Mouse (Mus musculus): ENCODE data around the gene Adad2.
A peak's percentile ranks its signal among the peaks of the same experiment; 100 is the strongest.

Gene Adad2

DNA sequence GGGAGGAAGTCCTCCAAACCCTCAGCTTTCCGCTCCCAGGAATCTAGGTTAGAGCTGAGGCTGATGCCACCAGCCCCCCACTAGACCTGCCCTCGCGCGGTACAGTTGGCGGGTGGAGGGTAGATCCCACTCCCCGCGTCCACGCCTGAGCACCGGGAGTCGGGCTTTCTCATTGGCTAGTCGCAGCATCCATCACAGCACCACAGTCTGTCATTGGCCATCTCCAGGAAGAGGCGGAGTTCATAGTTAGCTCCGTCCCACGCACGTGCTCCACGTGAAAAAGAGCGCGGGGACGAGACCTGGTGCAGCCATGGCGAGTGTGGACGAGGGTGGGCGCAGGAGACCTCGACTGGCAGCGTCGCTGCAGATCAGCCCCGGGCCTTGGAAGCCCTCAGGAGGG lies at the start of gene Adad2:
TSS of gene Adad2 (plus strand) at position 277 of the 400 bp plus-strand sequence.
- no peak for DNase-seq (ENCODE audit: low read depth, low spot score)

DNA sequence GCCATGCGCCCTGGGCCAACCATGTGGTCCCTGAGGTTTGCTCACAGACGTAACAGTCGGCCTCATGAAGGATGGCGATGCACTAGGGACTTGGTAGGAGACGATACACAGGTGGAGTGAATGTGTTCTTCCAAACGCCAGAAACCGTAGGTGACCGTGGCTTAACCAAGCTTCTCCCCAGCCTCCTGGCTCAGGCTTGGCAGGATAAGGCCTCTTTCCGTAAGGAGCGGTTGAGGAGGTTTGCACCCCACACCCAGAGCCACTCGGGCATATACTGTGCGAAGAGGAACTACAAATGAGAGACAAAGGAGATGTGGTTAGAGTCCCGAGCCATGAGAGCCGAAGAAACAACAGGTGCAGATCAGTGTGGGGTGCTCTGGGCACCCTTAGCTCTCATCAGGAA lies 48.7 kb upstream of the Adad2 start:
- DNase-seq (ENCODE audit: low read depth, low spot score): no peak

DNA sequence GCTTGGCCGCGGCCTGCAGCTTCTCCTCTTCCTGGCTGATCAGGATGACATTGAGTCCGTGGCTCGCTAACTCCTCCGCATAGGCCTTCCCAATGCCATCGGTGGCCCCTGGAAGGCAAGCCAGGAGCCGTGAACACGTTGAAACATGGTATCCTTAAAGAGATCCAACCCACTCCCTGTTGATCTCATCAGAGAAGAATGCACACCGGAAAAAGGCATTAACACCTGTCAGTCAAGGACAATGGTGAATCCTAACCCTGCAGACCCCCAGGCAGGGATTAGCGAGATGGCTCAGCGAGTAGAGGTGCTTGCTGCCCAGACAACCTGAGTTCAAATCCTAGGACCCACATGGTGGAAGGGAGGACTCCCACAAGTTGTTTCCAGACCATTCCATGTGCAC lies 46.2 kb upstream of the Adad2 start:
- no peak for DNase-seq (ENCODE audit: low read depth, low spot score)

DNA sequence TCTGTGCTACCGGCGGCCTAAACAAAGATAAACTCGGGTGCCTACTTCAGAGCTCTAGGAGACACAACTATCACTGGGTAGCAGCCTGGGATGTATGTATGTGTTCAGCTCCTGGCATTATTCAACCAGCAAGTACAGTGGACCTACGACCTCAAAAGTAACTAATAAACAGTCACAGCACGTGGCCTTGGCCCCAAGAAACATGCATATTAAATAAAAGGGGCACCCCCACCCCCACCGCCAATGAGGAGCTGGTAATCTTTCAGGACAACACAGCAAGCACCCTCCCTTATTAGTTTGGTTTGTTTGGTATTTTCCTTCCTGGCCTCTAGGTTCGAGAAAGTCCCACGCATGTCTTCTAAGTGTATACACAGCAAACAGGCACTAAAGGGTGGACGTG lies 44.3 kb upstream of the Adad2 start:
- no peak for DNase-seq (ENCODE audit: low read depth, low spot score)

DNA sequence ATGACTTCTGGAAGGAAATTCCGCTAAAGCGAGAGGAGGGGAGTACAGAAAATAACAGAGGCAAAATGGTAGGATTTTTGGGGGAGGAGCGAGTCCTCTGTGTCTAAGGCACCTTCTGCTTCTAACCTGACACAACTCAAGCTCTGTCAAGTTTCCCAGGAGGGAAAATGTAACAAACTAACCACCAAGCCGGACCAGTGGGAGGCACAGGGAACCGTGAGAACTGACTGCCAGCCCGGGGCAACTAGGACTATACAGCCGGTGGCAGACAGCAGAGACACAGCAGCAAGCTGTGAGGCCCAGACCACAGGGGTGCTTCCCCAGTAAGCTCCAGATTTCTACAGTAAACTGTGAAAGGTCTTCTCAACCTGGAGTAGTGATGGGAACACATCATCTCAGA lies 43.6 kb upstream of the Adad2 start:
- no peak for DNase-seq (ENCODE audit: low read depth, low spot score)

DNA sequence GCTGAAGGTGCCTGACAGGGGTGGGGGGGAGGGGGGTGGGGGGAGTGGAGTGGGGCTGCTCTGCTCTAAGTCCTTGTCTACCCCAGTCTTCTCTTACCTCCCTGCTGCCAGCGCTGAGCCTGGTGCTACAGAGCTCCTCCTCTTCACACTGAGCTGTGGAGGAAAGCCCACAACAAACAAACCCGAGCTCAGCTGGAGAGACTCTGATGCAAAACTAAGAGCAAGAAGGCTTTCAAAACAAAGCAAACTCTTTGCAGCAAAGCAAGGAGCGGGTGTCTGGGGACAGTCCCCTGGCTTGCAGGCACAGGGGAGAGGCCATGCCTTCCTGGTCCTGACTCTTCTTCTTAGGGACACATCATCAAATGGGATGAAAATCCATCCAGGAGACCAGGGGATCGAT lies 42.7 kb upstream of the Adad2 start:
- no peak for DNase-seq (ENCODE audit: low read depth, low spot score)

DNA sequence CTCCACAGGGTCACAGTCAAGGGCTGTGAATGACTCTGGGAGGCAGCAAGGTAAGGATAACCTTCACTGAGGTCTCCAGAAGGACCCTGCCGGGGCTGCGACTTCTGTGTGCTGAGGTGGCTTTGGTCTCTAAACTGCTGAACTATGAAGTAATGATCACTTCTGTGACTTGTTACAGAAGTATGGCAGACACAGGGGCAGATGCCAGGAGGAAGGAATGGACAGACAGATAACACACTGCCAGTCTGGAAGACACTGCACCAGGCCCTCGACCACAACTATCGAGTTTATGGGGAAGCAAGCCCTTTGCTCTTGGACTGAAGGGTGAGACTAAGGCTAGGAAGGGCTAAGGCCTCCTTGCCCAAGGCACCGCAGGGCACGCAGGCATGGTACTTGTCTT lies 41.4 kb upstream of the Adad2 start:
- no peak for DNase-seq (ENCODE audit: low read depth, low spot score)

DNA sequence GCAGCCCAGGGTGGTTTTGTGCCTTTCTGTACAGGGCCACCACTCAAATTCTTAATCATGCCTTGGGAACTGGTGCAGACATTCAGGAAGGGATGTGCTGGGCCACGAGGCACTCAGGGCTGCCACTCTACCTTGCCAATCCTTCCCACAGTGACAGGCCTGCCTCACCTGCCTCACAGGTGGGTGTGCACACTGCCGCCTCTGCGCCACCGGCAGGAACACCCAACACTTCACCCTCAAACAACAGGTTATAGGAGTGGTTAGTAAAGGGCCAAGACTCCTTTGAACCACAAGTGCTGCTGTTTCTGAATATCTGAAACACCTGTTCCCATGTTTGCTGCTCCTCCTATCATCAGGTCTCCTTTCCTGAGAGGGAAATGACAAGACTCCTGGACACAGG lies 40.1 kb upstream of the Adad2 start:
- DNase-seq (ENCODE audit: low read depth, low spot score): no peak

DNA sequence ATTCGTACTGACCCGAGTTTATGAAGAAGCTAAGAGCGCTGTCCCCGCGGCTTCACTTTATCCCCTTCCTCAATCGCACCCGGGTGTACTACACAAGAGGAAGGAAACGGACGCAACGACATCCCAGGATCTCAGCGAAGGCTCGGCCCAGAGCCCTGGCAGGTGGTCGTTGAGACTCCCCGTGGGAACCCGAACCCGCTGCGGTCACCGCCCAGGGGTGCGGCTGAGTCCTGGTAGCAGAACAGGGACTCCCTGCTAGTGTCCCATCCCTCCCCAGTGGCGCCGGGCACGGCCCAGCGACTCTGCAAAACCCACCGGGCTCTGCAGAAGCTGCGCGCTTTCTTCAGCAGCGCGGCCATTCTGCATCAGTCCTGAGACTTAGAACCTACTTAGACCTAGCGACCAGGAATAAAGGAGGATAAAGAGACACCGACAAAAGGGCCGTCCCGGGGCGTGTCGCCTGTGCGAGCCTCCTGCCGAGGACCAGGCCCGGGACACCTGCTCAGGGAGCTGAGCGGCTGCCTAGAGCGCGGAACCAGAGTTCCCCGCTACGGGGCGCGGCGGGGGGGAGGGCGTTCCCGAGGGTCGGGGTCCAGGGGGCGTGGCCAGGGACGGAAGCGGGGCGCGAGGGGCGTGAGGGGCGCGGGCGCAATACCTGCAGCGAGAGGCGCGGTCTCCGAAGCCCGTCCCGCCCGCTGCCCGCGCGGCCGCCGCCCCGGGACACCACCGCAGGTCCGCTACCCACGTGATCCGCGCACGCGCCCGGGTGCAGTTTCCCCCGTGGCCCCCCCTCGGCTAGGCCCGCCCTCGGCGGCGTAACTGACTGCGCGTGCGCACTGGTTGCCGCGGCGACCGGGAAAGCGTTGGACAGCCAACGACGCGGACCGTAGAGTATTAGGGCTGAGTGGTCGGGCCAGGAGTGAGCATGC lies 37.8 kb upstream of the Adad2 start, which contains the start of the genes Hsdl1 and Dnaaf1:
TSS of gene Hsdl1 (minus strand) at position 747 of the 929 bp plus-strand sequence.
TSS of gene Dnaaf1 (plus strand) at position 799 of the 929 bp plus-strand sequence.
- DNase-seq (ENCODE audit: low read depth, low spot score): peak; percentile 87

DNA sequence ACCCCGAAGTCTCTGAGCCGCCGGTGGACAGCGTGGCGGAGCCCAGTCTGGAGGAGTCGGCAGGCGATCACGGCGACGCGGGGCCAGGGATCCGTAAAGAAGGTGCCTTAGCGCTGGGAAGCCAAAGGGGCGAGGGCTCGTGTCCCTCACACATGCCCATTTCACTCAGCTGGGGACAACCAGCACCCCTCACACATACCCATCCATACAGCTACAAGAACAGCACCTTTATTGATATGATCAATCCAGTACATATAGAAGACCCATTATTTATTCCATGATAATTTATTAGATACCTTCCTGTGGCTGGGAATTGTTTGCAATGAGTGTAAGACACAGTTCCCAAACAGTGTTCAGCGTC lies 37.2 kb upstream of the Adad2 start:
- DNase-seq (ENCODE audit: low read depth, low spot score): no peak

DNA sequence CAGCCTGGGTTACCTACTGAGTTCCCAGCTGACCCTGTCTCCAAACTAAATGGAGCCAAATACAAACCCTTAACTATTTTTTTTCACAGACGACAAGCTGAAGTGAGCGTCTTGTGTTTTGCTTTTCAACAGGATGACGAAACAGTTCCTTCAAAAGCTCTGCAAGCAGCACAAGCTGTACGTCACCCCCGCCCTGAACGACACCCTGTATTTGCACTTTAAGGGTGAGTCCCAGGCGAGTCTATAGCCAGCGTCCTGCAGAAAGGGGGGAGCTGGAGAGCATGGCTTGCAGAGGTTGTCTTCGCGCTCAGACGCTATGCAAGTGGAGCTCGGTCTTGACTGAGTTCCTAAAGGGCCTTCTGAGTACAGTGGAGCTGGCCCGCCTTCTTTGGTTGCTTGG lies 33.5 kb upstream of the Adad2 start:
- DNase-seq (ENCODE audit: low read depth, low spot score): no peak

DNA sequence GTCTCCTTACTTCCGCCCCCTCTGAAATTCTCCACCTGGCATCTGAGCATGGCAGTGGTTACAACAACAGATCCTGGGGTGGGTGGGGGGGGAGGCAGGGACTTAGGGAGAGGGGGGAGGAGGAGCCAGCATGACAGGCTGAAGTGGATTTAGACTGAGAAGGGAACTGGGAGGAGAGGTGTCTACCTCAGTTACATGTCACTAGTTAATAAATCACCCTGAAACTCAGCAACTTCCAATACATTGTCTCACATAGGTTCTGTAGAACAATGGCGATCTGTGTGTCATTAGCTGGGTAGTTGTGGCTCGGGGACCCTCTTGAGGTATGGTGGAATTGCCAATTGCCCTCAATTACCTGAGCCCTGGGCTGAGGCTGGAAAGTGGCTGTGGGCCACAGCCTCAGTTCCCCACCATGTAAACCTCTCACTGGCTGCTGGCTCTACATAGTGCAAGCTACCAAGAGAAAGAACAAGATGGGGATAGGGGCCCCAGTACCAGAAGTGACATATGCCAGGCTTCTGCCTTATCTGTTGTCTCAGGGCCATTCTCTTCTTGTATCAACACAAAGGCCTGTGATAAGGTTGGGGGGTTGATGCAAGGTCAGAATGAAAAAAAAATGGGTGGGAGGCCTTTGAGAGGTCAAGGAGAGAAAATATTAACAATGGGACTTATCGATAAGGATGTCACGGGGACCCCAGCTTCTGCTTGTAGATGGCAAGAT lies 31.9 kb upstream of the Adad2 start:
- DNase-seq (ENCODE audit: low read depth, low spot score): no peak

DNA sequence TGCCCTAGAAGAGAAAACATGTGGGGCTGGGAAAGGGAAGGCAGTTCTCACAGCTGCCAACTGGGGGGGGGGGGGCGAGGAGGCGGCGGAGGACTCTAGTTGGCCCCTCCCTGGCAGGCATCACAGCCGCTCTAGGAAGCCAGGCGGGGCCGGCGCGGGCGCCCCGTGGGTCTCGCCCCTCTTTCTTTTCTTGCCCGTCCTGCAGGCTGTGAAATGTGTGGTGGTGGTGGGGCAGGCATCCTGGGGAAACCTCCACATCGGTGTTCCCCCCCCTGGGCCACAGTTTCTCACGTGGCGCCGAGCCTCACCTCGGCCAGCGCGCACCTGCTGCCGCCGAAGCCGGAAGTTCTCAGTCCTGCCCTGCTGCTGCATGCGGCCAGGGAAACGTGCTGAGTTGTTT lies 26.6 kb upstream of the Adad2 start:
- no peak for DNase-seq (ENCODE audit: low read depth, low spot score)

DNA sequence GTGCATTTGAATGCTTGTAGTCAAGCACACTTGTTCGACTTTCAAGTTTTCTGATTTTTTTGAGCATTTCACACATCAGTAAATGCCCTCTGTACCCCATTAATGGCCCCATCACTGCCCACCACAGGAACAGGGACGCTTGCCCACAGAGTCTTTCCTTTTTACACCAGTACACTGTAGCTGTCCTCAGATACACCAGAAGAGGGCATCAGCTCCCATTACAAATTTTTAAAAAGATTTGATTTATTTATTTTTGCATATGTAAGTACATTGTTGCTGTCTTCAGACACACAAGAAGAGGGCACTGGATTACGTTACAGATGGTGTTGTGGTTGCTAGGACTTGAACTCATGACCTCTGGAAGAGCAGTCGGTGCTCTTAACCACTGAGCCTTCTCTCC lies 24.2 kb upstream of the Adad2 start:
- DNase-seq (ENCODE audit: low read depth, low spot score): no peak

DNA sequence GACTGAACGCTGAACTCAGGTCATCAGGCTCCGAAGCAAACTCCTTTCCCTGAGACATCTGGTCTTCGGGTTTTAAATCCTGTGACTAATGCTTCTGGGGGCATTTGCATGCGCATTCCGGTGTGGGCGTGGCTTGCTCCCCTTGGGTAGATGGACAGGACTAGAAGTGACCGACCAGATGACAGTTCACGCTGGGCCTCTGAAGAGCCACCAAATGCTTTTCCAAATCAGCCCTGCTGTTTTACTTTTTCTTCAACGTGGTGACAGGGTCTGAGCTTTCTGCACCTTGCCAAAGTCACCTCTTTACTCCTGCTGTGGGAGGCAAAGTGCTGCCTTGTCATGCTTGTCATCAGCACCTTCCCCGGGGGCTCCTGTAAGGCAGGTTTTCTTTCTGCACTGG lies 23.7 kb upstream of the Adad2 start:
- DNase-seq (ENCODE audit: low read depth, low spot score): no peak

DNA sequence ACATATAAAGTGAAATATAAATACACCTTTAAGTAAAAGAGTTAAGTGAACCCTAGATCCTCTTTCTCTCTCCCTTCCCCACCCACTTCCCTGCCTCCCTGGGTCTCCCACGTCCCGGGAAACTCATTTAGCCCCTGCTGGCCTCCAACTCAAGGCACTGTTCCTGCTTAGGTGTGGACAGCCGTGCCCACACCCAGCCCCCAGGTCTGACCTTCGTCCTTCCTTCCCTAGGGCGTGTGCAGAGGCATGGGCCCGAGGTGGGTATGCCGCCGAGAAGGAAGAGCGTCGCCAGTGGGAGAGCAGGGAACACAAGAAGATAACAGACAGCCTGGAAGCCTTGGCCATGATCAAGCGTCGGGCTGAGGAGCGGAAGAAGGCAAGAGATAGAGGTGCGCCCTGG lies 22.2 kb upstream of the Adad2 start:
- DNase-seq (ENCODE audit: low read depth, low spot score): no peak

DNA sequence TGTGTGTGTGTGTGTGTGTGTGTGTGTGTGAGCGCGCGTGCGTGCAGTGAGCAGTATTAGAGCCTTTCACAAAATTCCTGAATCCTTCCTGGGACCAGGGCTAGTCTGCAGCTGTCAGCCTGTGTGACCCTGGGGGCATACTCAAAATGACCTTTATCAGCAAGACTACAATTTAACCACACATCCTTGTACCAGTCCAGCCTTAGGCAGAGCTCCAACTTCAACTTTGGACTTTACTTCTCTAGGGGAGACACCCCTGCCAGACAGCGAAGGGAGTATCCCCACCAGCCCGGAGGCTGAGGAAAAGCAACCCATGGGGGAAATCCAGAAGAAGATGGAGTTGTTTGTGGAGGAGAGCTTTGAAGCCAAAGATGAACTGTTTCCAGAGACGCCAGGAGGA lies 21.1 kb upstream of the Adad2 start:
- DNase-seq (ENCODE audit: low read depth, low spot score): no peak

DNA sequence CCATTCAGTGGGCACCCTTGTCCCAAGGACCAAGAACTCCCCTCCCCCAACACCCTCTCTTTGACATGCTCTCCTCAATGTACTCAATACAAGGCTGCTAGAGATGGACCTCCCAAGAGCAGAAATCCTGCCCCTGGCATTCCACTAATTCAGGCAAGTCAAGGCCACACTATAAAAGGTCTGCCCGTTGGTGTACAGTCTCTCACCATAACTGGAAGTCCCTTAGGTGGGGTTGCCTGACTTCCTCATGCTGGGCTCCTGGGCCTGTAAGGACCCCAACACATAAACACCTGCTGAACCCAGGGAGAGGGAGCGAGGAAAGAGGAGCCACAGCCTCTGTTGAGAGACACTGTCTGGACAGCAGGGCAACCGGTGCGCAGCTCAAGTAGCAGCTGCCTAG lies 8.8 kb upstream of the Adad2 start:
- DNase-seq (ENCODE audit: low read depth, low spot score): no peak

DNA sequence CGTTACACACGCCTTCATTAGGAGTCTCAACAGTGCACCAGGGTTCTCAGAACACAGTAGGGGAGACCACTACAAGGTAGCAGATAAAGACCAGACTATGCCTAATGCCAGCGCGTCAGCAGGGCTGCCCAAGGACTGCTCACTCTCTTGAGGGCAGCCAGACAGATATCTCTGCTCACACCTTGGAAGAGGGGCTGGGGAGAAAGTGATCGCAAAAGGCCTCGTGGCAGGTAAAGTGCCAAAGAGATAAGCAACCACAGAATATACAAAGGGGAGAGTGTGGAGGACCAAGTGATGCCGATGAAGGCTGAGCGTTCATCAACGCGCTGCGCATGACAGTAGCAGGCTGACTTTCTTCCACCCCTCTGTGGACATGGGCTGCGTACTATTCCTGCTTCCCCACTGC lies 8.1 kb upstream of the Adad2 start:
- DNase-seq (ENCODE audit: low read depth, low spot score): no peak

DNA sequence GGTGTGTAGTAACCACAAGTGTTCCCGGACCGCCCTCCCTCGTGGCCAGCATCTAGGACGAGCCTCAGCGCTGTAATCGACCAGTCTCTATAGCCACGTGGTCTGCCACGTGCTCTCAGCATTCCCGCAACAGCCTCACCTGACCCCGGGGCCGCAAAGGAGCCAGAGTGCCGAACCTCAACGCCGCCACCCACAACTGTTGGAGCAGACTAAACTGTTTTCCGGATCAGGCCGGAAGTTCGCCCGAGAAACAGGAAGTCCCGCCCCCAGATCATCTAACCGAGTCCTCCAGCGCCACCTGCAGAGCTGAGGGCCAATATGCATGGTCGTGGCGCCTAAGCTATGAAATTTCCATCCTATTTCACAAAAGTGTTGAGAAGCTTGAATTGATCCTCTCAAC lies 7.6 kb upstream of the Adad2 start, which contains the start of gene Taf1c:
TSS of gene Taf1c (minus strand) at position 227 of the 400 bp plus-strand sequence.
- peak; percentile 80 for DNase-seq (ENCODE audit: low read depth, low spot score)

DNA sequence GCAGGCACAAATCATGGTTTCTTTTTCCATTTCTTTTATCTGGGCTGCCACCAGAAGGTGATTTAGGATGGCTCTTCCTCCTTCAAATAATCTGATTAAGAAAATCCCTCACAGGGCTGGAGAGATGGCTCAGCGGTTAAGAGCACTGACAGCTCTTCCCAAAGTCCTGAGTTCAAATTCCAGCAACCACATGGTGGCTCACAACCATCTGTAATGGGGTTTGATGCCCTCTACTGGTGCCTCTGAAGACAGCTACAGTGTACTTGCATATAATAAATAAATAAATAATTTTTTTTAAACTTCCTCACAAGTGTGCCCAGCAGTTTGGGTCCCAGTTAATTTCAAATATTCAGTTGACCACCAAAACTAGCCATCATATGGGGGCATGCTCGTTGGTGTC lies 6.3 kb upstream of the Adad2 start:
- DNase-seq (ENCODE audit: low read depth, low spot score): no peak

DNA sequence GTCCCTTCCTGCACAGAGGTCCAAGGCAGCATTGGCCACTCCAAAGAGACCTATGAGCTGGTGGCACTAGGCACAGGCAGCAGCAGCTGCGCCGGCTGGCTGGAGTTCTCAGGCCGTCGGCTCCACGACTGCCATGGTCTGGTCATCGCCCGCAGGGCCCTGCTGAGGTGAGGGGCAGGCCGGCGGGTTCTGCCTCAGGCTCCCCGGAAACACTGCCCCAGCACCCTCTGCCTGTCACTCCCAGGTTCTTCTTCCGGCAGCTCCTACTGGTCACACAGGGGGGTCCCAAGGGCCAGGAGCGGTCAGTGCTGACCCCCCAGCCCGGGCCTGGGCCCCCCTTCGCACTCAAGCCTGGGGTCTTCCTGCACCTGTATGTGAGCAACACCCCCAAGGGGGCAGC lies 2.5 kb downstream of the Adad2 start:
- no peak for DNase-seq (ENCODE audit: low read depth, low spot score)

DNA sequence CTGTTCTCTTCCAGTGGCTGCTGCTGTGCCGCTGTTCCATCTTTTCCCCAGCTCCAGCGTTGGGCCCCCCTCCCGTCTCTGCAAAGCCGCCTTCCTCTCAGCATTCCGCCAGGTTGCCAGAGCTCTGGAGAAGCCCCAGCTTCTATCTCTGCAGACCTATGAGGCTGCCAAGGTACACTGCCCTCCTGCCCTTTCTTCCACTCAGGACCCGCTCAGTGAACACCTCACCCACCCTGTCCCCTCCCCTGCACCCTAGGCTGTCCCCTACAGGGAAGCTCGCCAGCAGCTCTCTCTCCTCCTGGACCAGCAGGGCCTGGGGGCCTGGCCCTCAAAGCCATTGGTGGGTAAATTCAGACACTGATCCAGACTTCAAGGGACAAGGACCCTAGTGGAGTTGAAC lies 3.8 kb downstream of the Adad2 start:
- no peak for DNase-seq (ENCODE audit: low read depth, low spot score)

Data from retina, adult 2 months (tissue).